Mouse (Mus musculus) forebrain, postnatal 0 days (tissue): ENCODE data around the gene Ermp1. TPM values are rescaled to one million over a fixed set of nuclear protein-coding genes. Genes with fewer than 3 reads are reported as not detected.

Experiments
- ATAC-seq: fragments of 200-750 bp; cut with Nextera tagmentation; 2 replicates; pipeline ENCODE4 v1.8.0; 2017; ENCODE audit warnings: mild to moderate bottlenecking, moderate library complexity
- DNase-seq: peaks from one replicate; pipeline ENCODE4 v3.0.0-alpha.2; 2015
- H3K27ac ChIP-seq: fragments of 300-500 bp; sonication (generic); 2 replicates; pipeline ENCODE4 v1.5.1; 2014; ENCODE audit warnings: low read depth, mild to moderate bottlenecking, antibody characterized with exemption, low read length, moderate library complexity, mixed read lengths
- H3K27me3 ChIP-seq: fragments of 300-500 bp; sonication (generic); 2 replicates; pipeline ENCODE4 v1.6.1; 2014; ENCODE audit warnings: mild to moderate bottlenecking, low read length, mixed read lengths; ENCODE audit not compliant: insufficient read depth
- H3K36me3 ChIP-seq: fragments of 300-500 bp; sonication (generic); 2 replicates; pipeline ENCODE4 v1.6.1; 2014; ENCODE audit warnings: mild to moderate bottlenecking, moderate library complexity; ENCODE audit not compliant: insufficient read depth
- H3K4me1 ChIP-seq: fragments of 300-500 bp; sonication (generic); 2 replicates; pipeline ENCODE4 v1.6.1; 2014; ENCODE audit warnings: antibody characterized with exemption; ENCODE audit not compliant: insufficient read depth
- H3K4me2 ChIP-seq: fragments of 300-500 bp; sonication (generic); 2 replicates; pipeline ENCODE4 v1.6.1; 2014; ENCODE audit warnings: low read depth, mild to moderate bottlenecking, moderate library complexity
- H3K4me3 ChIP-seq: fragments of 300-500 bp; sonication (generic); 2 replicates; pipeline ENCODE4 v1.5.1; 2014; ENCODE audit warnings: low read depth, low read length, mixed read lengths
- H3K9ac ChIP-seq: fragments of 300-500 bp; sonication (generic); 2 replicates; pipeline ENCODE4 v1.6.1; 2014; ENCODE audit warnings: mild to moderate bottlenecking
- H3K9me3 ChIP-seq: fragments of 300-500 bp; sonication (generic); 2 replicates; pipeline ENCODE4 v1.6.1; 2016; ENCODE audit warnings: low read length
- CTCF ChIP-seq: sonication (generic); IDR thresholded peaks from 2 replicates; pipeline ENCODE4 v1.5.1; 2016; ENCODE audit warnings: antibody characterized with exemption, control low read depth, low read depth
- WGBS: fragments of 180-500 bp; shearing (Covaris S2); extraction: QIAGEN DNeasy Blood & Tissue Kit; methylation state at CpG from one replicate; pipeline ENCODE4 v1.1.7; 2014; 5-methylcytosine and 5-hydroxymethylcytosine counted together
- polyA plus RNA-seq: library from polyadenylated mRNA; unstranded; fragments of >200 nt; fragmentation: Nextera tagmentation; extraction: Ambion mirVana; gene quantifications from 2 replicates; pipeline ENCODE4 v1.2.1, GENCODE M21; 2015
- total RNA-seq: library from RNA; depleted of rRNA; stranded (reverse); fragments of >200 nt; gene quantifications from 2 replicates; pipeline ENCODE4 v1.2.3, GENCODE M21; 2014

The Ermp1 gene
- total and polyA plus RNA-seq, 2 experiments from 2014 or later = 8.2 to 14.0 TPM

GRCm38 (mm10) chr19:29680182-29681152 is 32.3 kb upstream of the Ermp1 start:
- no peak for DNase-seq
- no peak overlapping the region for H3K9ac ChIP-seq
- H3K4me1 ChIP-seq = no peaks in the 10 kb centered on the region
- no peak overlapping the region for H3K4me3 ChIP-seq
- H3K9me3 ChIP-seq = no peaks in the 10 kb centered on the region
- H3K27me3 ChIP-seq = no peaks in the 10 kb centered on the region
- no peak overlapping the region for H3K4me2 ChIP-seq
- 78% methylated on average over 13 of the region's 13 CpGs for WGBS
- H3K27ac ChIP-seq = no peak overlapping the region
- ATAC-seq = no peak
- TF ChIP-seq CTCF = no peak
- H3K36me3 ChIP-seq = no peaks in the 10 kb centered on the region

- H3K4me1 ChIP-seq = no peaks in the 10 kb centered on the region
- no peaks in the 10 kb centered on the region for H3K27me3 ChIP-seq
- H3K27ac ChIP-seq = no peak overlapping the region
- H3K36me3 ChIP-seq = no peaks in the 10 kb centered on the region
- no peaks in the 10 kb centered on the region for H3K9me3 ChIP-seq
- H3K9ac ChIP-seq = no peak overlapping the region
- H3K4me3 ChIP-seq = no peak overlapping the region
- no peak overlapping the region for H3K4me2 ChIP-seq
- WGBS = 81% methylated on average over 6 of the region's 6 CpGs
- TF ChIP-seq CTCF = no peak
- DNase-seq (no peak), ATAC-seq (no peak)
Measured at GRCm38 (mm10) chr19:29678181-29678778, 30.1 kb upstream of the Ermp1 start.

DNA sequence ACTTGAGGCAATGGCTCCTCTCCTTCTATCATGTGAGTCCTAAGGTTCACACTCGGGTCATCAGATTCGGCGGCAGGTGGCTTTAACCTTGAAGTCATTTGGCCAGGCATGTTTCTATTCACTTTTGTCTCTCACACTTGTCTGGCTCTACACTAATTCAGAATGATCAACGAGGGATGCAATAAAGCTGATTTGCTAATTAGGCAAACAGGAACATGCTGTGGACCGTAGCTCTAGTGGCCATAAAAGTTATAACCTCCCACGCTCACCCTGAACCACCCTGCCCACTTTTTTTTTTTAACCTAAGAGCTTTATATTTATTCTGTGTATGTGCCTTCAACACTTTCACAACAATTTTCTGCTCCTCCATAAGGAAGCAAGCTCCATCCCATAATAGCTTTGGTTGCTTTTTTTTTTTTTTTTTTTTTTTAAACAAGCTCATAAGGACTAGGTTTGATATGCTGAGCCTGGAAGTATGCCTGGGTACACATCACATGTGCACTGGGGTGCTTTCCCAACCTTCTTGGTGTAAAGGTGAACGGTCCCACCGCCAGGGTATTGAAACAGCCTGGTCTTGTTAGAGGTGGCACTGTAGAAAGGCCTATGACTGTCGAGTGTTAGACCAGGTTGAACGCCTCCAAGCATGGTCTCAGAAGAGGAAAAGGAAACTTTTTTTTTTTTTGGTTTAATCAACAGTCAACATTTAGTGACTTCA is 28.4 kb upstream of the Ermp1 start:
- Histone ChIP-seq H3K4me1 (no peaks in the 10 kb centered on the region), H3K9ac (no peak overlapping the region), H3K4me3 (no peak overlapping the region), H3K36me3 (no peaks in the 10 kb centered on the region), H3K27me3 (no peaks in the 10 kb centered on the region), H3K4me2 (no peak overlapping the region), H3K9me3 (no peaks in the 10 kb centered on the region), H3K27ac (no peak overlapping the region)
- 73% methylated on average over 10 of the region's 10 CpGs for WGBS
- ATAC-seq = no peak
- no peak for DNase-seq
- no peak for TF ChIP-seq CTCF

GRCm38 (mm10) chr19:29675562-29676078 is 27.4 kb upstream of the Ermp1 start:
- DNase-seq = no peak
- no peaks in the 10 kb centered on the region for H3K4me1 ChIP-seq
- 82% methylated on average over 9 of the region's 9 CpGs for WGBS
- H3K4me2 ChIP-seq = no peak overlapping the region
- no peak for TF ChIP-seq CTCF
- H3K4me3 ChIP-seq = no peak overlapping the region
- H3K36me3 ChIP-seq = no peaks in the 10 kb centered on the region
- no peak for ATAC-seq
- H3K9ac ChIP-seq = no peak overlapping the region
- no peaks in the 10 kb centered on the region for H3K9me3 ChIP-seq
- no peak overlapping the region for H3K27ac ChIP-seq
- no peaks in the 10 kb centered on the region for H3K27me3 ChIP-seq

DNA sequence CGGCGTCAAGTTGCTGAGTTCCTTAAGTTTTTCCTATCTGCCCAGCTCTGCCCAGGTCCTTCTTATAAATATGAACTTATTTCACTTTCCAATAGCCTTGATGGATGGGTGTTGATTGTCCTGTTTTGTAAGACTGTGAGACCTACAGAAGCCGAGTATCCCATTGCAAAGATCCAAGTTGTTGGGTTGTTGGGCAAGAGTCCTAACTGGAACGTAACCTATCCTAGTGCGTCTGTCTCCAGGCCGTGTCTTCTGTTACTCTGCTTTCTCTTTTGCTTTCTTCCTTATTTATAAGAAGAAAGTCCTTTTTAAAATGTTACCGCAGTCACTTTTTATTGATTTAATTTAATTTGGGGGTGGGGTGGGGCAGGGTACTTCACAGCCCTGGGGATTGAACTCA is 26.7 kb upstream of the Ermp1 start:
- no peaks in the 10 kb centered on the region for H3K9me3 ChIP-seq

DNA sequence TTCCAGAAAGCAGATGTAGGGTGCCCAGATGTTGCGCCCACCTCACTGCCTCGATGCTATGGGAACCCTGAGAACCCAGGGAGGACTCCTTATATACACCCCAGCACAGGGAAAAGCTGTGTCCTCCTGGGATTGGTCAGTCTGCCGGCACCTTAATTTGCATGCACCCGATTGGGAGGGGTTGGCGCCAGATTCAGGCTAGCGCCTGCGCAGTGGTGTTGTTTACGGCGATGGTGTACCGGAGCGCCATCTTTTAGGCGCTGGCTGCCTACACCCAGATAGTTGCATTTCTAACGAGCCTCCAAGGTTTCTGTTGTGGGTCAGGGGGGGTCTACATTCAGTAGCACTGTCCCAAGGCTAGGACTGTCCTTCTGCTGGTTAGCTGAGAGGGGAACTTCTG is 24.4 kb upstream of the Ermp1 start:
- no peak for TF ChIP-seq CTCF
- H3K4me2 ChIP-seq = no peak overlapping the region
- H3K36me3 ChIP-seq = no peaks in the 10 kb centered on the region
- H3K4me1 ChIP-seq = no peaks in the 10 kb centered on the region
- H3K9me3 ChIP-seq = no peaks in the 10 kb centered on the region
- ATAC-seq (no peak), DNase-seq (no peak)
- no peak overlapping the region for H3K4me3 ChIP-seq
- H3K27ac ChIP-seq = no peak overlapping the region
- no peaks in the 10 kb centered on the region for H3K27me3 ChIP-seq
- no peak overlapping the region for H3K9ac ChIP-seq
- 93% methylated on average over 13 of the region's 13 CpGs for WGBS

More for the DNA sequence above, 26.7 kb upstream of the Ermp1 start:
- Histone ChIP-seq H3K27ac (no peak overlapping the region), H3K36me3 (no peaks in the 10 kb centered on the region), H3K4me1 (no peaks in the 10 kb centered on the region), H3K27me3 (no peaks in the 10 kb centered on the region), H3K9ac (no peak overlapping the region), H3K4me2 (no peak overlapping the region), H3K4me3 (no peak overlapping the region)
- WGBS = 96% methylated on average over 7 of the region's 7 CpGs
- no peak for DNase-seq
- no peak for TF ChIP-seq CTCF
- no peak for ATAC-seq
